Mouse (Mus musculus): ENCODE results near the gene Vmn1r51. TPM values are rescaled to one million over a fixed set of nuclear protein-coding genes. Genes with fewer than 3 reads are reported as not detected.

Gene Vmn1r51
- polyA plus RNA-seq (2012; rRNA removed; ENCODE audit: low replicate concordance): not detected in 2 replicates

GRCm38 (mm10) chr6:90122296-90122695 is at the start of gene Vmn1r51:
Vmn1r51 (plus strand) TSS chr6:90122596.

GRCm38 (mm10) chr6:90078406-90078805 is 44.0 kb upstream of the Vmn1r51 start, which contains the start of gene Vmn1r49:
Vmn1r49 (minus strand) TSS chr6:90078506.

GRCm38 (mm10) chr6:90101130-90101529 is 21.3 kb upstream of the Vmn1r51 start, which contains the start of gene Vmn1r50:
Vmn1r50 (plus strand) TSS chr6:90101430.

GRCm38 (mm10) chr6:90174508-90174907 is 52.1 kb downstream of the Vmn1r51 start, which contains the start of gene Vmn1r52:
Vmn1r52 (plus strand) TSS chr6:90174808.

Other genes with a start within 250 kb of the Vmn1r51 start
- not detected in 2 replicates for gene Vmn1r42, start 246.2 kb upstream of the Vmn1r51 start, polyA plus RNA-seq (2012; rRNA removed; ENCODE audit: low replicate concordance)
- not detected in 2 replicates for gene Vmn1r43, start 246.2 kb upstream of the Vmn1r51 start, polyA plus RNA-seq (2012; rRNA removed; ENCODE audit: low replicate concordance)
- not detected in 2 replicates for gene Vmn1r44, start 238.9 kb upstream of the Vmn1r51 start, polyA plus RNA-seq (2012; rRNA removed; ENCODE audit: low replicate concordance)
- not detected in 2 replicates for gene Vmn1r45, start 182.0 kb upstream of the Vmn1r51 start, polyA plus RNA-seq (2012; rRNA removed; ENCODE audit: low replicate concordance)
- not detected in 2 replicates for gene Vmn1r46, start 153.3 kb upstream of the Vmn1r51 start, polyA plus RNA-seq (2012; rRNA removed; ENCODE audit: low replicate concordance)
- not detected in 2 replicates for gene Vmn1r47, start 106.4 kb upstream of the Vmn1r51 start, polyA plus RNA-seq (2012; rRNA removed; ENCODE audit: low replicate concordance)
- gene Vmn1r48, start 85.8 kb upstream of the Vmn1r51 start, polyA plus RNA-seq (2012; rRNA removed; ENCODE audit: low replicate concordance): not detected in 2 replicates
- not detected in 2 replicates for gene Vmn1r49, start 44.1 kb upstream of the Vmn1r51 start, polyA plus RNA-seq (2012; rRNA removed; ENCODE audit: low replicate concordance)
- gene Vmn1r50, start 21.2 kb upstream of the Vmn1r51 start, polyA plus RNA-seq (2012; rRNA removed; ENCODE audit: low replicate concordance): not detected in 2 replicates
- not detected in 2 replicates for gene Vmn1r52, start 52.2 kb downstream of the Vmn1r51 start, polyA plus RNA-seq (2012; rRNA removed; ENCODE audit: low replicate concordance)
- gene V1ra8, start 80.2 kb downstream of the Vmn1r51 start, polyA plus RNA-seq (2012; rRNA removed; ENCODE audit: low replicate concordance): not detected in 2 replicates
- 0.10 and 0.60 TPM in 2 replicates for gene Vmn1r53, start 101.8 kb downstream of the Vmn1r51 start, polyA plus RNA-seq (2012; rRNA removed; ENCODE audit: low replicate concordance)
- gene Vmn1r54, start 123.7 kb downstream of the Vmn1r51 start, polyA plus RNA-seq (2012; rRNA removed; ENCODE audit: low replicate concordance): not detected in 2 replicates
- gene BC048671, start 178.6 kb downstream of the Vmn1r51 start, polyA plus RNA-seq (2012; rRNA removed; ENCODE audit: low replicate concordance): not detected in 2 replicates
- 1.2 and 6.2 TPM in 2 replicates for gene Chst13, start 202.6 kb downstream of the Vmn1r51 start, polyA plus RNA-seq (2012; rRNA removed; ENCODE audit: low replicate concordance)
- 0.13 TPM in 1 of 2 replicates, not detected in the other for gene Uroc1, start 210.7 kb downstream of the Vmn1r51 start, polyA plus RNA-seq (2012; rRNA removed; ENCODE audit: low replicate concordance)
- 10.9 and 32.8 TPM in 2 replicates for gene Zxdc, start 246.9 kb downstream of the Vmn1r51 start, polyA plus RNA-seq (2012; rRNA removed; ENCODE audit: low replicate concordance)

Measured in subcutaneous adipose tissue, adult 2 months (tissue).